Mouse (Mus musculus): ENCODE measurements around the gene Mtrf1l. TPM values are rescaled to one million over a fixed set of nuclear protein-coding genes. Genes with fewer than 3 reads are reported as not detected.

The Mtrf1l gene
- polyA plus RNA-seq (2017; shearing (Covaris generic)): 10.8 TPM

DNA sequence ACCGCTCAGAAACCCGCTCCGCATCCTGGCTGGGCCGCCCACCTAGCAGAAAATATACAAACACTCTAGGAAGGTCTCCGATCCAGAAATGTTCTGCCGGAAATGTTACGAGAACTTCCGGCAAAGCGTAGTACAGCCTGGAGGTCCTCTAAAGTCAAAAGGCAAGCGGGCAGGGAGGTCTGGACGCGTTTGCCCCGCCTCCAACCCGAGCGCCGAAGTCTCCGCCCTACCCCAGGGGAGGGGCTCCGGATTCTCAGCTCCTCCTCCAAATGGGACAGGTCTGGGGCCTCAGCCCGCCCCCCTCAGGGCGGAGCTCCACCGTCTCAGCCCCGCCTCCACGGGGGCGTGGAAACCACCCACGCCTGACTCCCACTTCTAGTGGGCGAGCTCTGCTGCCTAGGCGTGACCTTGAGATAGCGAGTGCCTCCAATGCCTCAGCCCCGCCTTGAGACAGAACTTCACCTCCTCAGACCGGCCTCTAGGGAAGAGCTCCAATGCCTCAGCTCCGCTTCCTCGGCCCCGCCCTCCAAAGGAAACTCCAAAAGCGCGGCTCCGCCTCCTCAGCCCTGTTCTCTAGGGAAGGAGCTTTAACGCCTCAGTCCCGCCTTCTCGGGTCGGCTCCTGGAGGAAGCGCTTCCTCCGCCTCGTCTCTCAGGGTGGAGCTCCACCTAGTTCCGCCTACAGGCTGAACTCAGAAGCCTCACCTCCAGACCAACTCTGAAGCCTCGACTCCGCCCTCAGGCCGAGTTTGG, at the start of gene Mtrf1l:
Mtrf1l (minus strand) TSS at position 171 of the 752 bp plus-strand sequence.

DNA sequence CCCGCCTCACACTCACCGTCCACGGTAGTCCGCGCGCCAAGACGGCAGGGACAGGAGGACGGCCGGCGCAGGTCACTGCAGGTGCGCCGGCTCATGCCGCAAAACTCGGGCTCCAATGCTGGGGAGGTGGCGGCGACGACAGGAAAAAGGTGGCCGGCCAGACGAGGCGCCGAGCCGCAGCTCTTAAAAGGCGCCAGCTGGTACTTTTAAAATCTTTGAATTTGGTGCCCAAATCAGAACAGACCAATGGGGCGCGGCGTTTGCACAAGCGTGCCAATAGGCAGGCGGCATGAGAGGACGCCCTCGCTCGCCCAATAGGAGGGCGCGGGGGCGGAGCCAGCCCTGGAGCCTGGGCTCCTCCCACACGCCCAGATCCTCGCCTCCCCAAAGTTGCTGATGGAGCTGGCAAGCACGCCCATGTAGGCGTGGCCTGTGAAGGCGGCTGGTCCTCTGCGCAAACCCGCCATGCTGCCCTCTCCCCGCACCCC, 18.4 kb downstream of the Mtrf1l start, which contains the start of gene Fbxo5:
Fbxo5 (minus strand) TSS at position 358 of the 488 bp plus-strand sequence.

Other genes with a start within 250 kb of the Mtrf1l start
- not detected for gene Myct1, start 230.1 kb downstream of the Mtrf1l start, polyA plus RNA-seq (2017; shearing (Covaris generic))
- gene Vip, start 184.7 kb downstream of the Mtrf1l start, polyA plus RNA-seq (2017; shearing (Covaris generic)): not detected
- gene Fbxo5, start 18.3 kb downstream of the Mtrf1l start, polyA plus RNA-seq (2017; shearing (Covaris generic)): 4.9 TPM
- gene Rgs17, start 98.5 kb upstream of the Mtrf1l start, polyA plus RNA-seq (2017; shearing (Covaris generic)): not detected

All from effector memory CD4-positive, alpha-beta T cell, adult 5 months (primary cell).